Mouse (Mus musculus): Measurements from ENCODE around the gene Adat1.

- TF ChIP-seq CTCF (IDR thresholded peaks at IDR 0.05; ENCODE audit: low read depth) (no peak), EP300 (optimal IDR thresholded peaks at IDR 0.05) (no peak)
These were observed 41.0 kb upstream of the Adat1 start for GRCm38 (mm10) chr8:112033071-112033470.
